Mouse (Mus musculus) Patski (cell line): ENCODE measurements around the gene Pip4k2b. TPM values are rescaled to one million over a fixed set of nuclear protein-coding genes. Genes with fewer than 3 reads are reported as not detected.
A peak's percentile ranks its signal among the peaks of the same experiment; 100 is the strongest.

ENCODE experiments used
- ATAC-seq: fragments of 100-300 bp; one replicate; pipeline ENCODE4 v1.8.0; 2021
- CTCF ChIA-PET: fragments of 350-600 bp; sonication (Branson Sonifier 250); formaldehyde crosslinking; loops from one replicate; lab custom pipeline; 2022; ENCODE audit warnings: inconsistent platforms; lab: Charles Lee
- POLR2A ChIA-PET: fragments of 350-600 bp; sonication (Branson Sonifier 250); formaldehyde crosslinking; loops from one replicate; lab custom pipeline; 2022; ENCODE audit warnings: antibody characterized with exemption, inconsistent platforms; lab: Charles Lee
- DNase-seq: peaks from one replicate; pipeline ENCODE4 v3.0.0-alpha.2; 2011; ENCODE audit warnings: low read depth, low spot score
- H3K27me3 ChIP-seq: fragments of 371-371 bp; one replicate; pipeline ENCODE4 v1.5.1; 2021
- CTCF ChIP-seq: fragments of 100-300 bp; IDR thresholded peaks from one replicate; pipeline ENCODE4 v1.5.1; 2021
- in situ Hi-C: fragments of 300-500 bp; cut with MboI; formaldehyde crosslinking; loops from 3 replicates; pipeline ENCODE4 v1.11.1; 2018; ENCODE audit warnings: low pct_unique_long_range_greater_than_20kb, mixed read lengths
- polyA plus RNA-seq: library from polyadenylated mRNA; unstranded; gene quantifications from one replicate; pipeline ENCODE4 v1.2.3, GENCODE M21; 2021

Pip4k2b gene
- polyA plus RNA-seq, 1 experiment from 2014 or later, result 30.9 TPM

DNA sequence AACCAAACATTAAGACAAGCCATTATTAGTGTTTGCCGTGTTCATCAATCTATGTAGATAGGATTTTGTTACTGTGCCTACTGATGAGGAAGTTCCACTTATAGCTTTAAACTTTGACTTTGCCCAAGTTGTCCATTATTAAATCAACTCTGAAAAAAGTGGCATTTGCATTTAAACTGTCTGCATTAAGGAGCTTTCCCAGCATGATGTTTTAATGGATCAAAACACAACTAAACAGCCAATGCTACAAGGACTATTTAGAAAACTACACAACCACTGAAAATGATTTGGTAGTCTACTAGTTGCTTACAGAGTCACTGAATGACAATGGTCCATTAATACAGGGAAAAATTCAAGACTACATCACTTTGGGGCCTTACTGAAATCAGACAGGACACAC, 34.4 kb upstream of the Pip4k2b start:
- no peak for ATAC-seq
- DNase-seq, result no peak
- CTCF ChIA-PET, result no interaction called here
- H3K27me3 ChIP-seq, result no peaks in the 10 kb centered on the region
- POLR2A ChIA-PET, result interaction anchor here (1.4 kb wide), 1 partner anchor 12 kb away, joined by 6 read pairs; no protein-coding TSS in a partner anchor
- TF ChIP-seq CTCF, result no peak
- in situ Hi-C loops, result no loop called here

DNA sequence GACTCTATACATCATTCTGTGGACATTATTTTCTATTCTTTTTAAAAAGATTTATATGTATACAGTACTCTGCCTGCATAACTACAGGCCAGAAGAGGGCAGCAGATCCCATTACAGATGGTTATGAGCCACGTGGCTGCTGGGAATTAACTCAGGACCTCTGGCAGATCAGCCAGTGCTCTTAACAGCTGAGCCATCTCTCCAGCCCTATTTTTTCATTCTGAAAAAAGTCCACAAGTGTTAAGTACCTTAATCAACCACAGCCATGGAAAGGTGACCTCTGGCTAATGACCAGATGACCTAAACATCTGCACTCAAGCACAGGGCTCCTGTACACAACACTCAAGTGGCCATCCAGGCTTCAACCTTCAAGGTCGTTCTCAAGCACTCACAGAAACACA, 32.6 kb upstream of the Pip4k2b start:
- TF ChIP-seq CTCF, result no peak
- POLR2A ChIA-PET, result no interaction called here
- ATAC-seq, result no peak
- DNase-seq, result no peak
- CTCF ChIA-PET, result no interaction called here
- no peaks in the 10 kb centered on the region for H3K27me3 ChIP-seq
- in situ Hi-C loops, result no loop called here

DNA sequence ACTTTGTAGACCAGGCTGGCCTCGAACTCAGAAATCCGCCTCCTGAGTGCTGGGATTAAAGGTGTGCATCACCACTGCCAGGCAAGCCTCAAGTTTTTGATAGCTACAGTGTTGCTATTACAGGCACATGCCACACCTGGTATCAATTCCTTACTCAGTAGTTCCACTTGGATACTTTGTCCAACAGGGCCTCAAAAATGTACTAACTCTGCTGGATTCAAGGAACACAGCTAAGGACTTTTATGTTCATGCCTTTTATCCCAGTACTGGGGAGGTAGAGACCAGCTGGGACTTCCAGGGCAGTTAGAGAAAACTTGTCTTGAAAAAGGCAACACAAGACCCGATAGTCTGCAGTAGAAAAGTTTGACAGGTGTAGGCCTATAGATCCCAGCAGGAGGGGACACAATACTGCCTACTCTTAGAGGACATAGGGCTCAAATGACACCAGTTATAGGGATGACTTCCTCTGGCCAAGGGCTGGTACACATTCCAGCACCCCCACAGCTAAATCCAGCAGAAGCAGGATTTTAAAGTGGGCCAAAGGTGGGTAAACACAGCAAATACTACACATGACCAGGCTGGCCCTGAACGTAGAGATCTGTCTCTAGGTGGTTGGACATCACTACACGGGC, 32.1 kb upstream of the Pip4k2b start:
- H3K27me3 ChIP-seq, result no peaks in the 10 kb centered on the region
- TF ChIP-seq CTCF, result no peak
- ATAC-seq, result no peak
- POLR2A ChIA-PET, result no interaction called here
- CTCF ChIA-PET, result no interaction called here
- in situ Hi-C loops, result no loop called here
- DNase-seq, result no peak

DNA sequence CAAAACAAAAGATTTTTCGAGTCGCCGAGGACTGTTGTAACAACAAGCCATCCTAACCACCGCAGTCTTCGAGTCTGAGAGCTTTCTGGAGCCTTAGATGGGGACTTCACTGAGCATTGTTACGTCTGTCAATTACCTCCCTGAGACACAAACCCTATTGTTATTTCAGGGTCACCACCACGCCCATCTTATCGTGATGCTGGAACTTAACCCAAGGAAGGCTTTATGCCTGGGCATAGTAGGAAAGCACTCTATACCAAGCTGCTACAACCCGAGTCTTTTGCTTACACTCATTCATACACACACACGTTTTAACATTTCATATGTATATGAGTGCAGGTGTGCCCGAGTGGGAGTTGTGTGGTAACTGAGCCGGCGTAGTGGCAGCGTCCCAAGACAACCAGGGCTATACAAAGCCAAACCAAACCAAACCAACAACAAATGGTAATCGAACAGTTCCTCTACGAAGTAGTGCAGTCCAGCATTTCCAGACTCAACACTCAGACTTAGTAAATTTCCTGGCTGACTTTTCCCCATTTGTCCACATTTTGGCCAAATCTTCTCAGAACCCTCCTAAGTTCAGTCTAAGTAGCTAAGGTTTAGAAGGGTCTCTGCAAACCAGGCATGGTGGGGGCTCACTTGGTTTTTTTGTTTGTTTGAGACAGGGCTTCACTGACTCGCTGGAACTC, 31.4 kb upstream of the Pip4k2b start, which contains the start of gene 1700001P01Rik:
Gene 1700001P01Rik (minus strand): TSS at position 111 of the 689 bp plus-strand sequence.
- no peak for DNase-seq
- TF ChIP-seq CTCF, result no peak
- in situ Hi-C loops, result no loop called here
- ChIA-PET CTCF (no interaction called here), POLR2A (no interaction called here)
- H3K27me3 ChIP-seq, result no peaks in the 10 kb centered on the region
- ATAC-seq, result no peak

DNA sequence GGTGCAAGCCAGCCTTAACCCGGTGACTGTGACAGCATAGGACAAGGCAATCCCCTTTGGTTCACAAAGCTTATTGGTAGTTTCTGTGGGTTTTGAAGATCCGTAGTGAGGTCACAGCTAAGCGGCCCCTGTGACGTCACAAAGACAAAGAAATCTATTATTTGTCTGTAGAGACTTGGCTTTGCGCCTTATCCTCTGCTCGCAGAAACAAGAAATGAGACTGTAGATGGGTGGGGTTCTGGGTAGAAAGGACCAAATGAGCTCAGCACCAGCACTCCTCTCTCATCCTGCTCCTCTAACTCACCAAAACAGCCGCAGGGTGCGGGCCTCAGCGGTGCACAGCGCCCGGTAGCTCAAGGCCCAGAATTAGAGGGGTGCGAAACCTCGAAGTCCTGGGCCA, 30.7 kb upstream of the Pip4k2b start:
- no peak for ATAC-seq
- no peaks in the 10 kb centered on the region for H3K27me3 ChIP-seq
- TF ChIP-seq CTCF, result no peak
- POLR2A ChIA-PET, result interaction anchor here (0.5 to 1.2 kb wide), 2 partner anchors 10 to 136 kb away, joined by 3 read pairs; no protein-coding TSS in a partner anchor
- in situ Hi-C loops, result no loop called here
- CTCF ChIA-PET, result no interaction called here
- no peak for DNase-seq

DNA sequence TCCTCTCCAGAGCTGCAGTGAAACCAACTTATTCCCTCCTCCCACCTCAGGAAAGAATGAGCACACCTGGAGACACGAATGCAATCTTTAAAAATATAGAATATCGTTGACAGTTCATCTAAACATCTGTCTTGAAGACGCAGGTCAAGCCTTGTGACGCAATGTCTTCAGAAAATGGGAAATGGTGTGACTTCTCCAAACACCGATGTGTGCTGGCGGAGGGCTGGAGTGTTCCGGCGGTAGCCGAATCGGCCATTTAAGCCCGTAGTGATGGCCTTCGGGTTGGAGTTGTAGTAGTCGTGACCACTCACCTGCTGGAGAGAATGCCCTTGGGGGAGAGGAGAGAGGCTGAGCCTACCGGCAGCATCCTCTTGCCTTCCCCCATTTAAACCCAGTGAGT, 26.9 kb upstream of the Pip4k2b start:
- DNase-seq, result no peak
- ATAC-seq, result no peak
- no peak for TF ChIP-seq CTCF
- POLR2A ChIA-PET, result no interaction called here
- CTCF ChIA-PET, result no interaction called here
- no peaks in the 10 kb centered on the region for H3K27me3 ChIP-seq
- in situ Hi-C loops, result no loop called here

DNA sequence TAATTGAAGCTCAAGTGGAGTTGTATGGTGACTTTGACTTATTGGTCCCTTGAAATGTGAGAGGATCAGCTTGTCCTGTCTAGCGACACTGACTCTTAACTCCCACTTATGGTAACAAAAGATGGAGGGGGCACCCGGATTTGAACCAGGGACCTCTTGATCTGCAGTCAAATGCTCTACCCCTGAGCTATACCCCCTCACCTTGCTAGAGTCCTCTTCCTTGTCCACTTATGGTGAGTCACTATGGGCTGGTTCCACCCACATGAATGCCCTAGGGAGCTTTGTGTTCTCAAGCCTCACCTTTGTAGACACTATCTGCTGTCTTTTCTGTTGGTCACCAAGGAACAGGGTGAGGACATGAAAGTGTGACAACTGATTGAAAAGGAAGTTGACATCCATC, 25.2 kb upstream of the Pip4k2b start:
- CTCF ChIA-PET, result no interaction called here
- TF ChIP-seq CTCF, result no peak
- POLR2A ChIA-PET, result interaction anchor here (0.7 to 0.9 kb wide), 2 partner anchors 19 to 236 kb away, joined by 3 to 4 read pairs; no protein-coding TSS in a partner anchor
- no peak for DNase-seq
- no peak for ATAC-seq
- in situ Hi-C loops, result no loop called here
- H3K27me3 ChIP-seq, result no peaks in the 10 kb centered on the region

DNA sequence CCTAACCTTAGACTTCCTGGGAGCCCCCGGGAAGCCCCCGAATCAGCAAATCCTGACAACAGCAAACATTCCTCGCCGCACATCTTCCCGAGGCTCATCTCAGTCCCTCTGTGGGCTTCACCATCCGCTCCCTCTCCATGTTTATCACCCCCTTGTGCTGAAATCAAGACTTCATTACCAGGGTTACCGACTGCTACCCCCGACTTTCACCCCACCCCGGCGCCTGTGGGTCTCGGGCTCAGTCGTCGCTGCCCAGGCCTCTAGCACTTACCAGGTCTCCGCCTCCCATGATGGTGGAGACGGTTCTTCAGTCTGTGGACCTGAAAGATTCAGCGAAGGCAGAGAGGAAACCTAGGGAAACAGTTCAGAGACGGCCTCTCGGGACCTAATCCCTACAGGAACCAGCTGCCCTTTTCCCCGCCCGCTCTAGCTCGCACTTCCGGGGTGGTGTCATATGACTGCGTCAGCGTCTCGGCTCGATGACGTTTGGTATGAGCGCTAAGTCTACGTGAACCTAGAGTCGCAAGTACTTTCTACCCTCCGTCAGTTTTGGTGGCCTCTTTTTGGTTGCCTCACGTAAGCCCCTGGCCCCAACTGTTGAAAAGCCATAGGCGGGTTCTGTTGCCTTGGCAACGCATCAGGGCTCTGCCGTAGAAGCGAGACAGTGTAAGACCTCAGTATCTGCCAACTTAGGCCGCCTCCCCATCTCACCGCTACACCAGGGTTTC, 21.8 kb upstream of the Pip4k2b start, which contains the start of gene Cwc25:
Gene Cwc25 (minus strand): TSS at position 403 of the 728 bp plus-strand sequence.
- peak; percentile 84 for DNase-seq
- in situ Hi-C loops, result no loop called here
- ChIA-PET CTCF (interaction anchor here (1.3 to 1.4 kb wide), 2 partner anchors 8 to 18 kb away, joined by 3 to 4 read pairs; no protein-coding TSS in a partner anchor), POLR2A (interaction anchor here (0.7 to 1.2 kb wide), 5 partner anchors 9 to 383 kb away, joined by 3 to 6 read pairs (median 4); partner anchors contain the start of gene Rpl23)
- no peaks in the 10 kb centered on the region for H3K27me3 ChIP-seq
- ATAC-seq, result peak; percentile 57
- no peak for TF ChIP-seq CTCF

DNA sequence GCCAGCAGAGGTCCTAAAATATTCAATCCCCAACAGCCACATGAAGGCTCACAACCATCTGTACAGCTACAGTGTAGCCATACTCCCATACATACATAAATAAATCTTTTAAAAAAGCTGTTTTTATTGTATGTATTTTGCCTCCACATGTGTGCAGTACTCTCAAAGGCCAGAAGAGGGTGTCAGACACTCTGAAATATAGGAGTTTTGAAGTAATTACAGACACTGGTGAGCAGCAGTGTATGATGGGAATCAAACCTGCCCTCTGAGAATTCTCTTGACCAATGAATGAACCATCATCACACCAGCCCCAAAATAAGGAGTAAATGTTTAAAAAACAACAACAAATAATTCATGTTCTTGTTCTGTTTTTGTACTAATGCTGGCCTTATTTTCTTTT, 17.1 kb upstream of the Pip4k2b start:
- no peak for TF ChIP-seq CTCF
- no peaks in the 10 kb centered on the region for H3K27me3 ChIP-seq
- ChIA-PET CTCF (no interaction called here), POLR2A (no interaction called here)
- in situ Hi-C loops, result no loop called here
- ATAC-seq (no peak), DNase-seq (no peak)

DNA sequence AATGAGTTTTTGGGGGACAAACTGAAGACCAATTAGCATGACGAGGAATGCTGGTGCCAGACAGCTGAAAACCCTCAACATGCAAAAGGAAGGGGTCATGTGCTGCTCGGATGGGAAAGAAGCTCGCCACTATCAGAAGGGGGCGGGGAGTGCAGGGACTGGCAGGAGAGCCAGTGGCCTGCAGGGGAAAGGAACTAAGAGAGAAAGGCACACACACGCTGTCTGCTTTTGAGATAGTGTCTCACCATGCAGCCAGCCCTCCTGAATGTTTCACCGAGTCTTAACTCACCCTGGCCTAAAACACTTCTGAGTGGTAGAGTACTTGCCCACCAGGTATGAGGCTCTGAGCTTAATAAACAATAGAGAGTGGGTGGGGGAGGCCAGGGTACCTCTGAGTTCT, 14.4 kb upstream of the Pip4k2b start:
- ChIA-PET CTCF (interaction anchor here (0.9 kb wide), 1 partner anchor 8 kb away, joined by 3 read pairs; no protein-coding TSS in a partner anchor), POLR2A (no interaction called here)
- TF ChIP-seq CTCF, result no peak
- in situ Hi-C loops, result no loop called here
- DNase-seq (no peak), ATAC-seq (no peak)
- no peaks in the 10 kb centered on the region for H3K27me3 ChIP-seq
